Comparison of ENCODE assay signal across 24 mouse cellular contexts in the genomic region with DNA sequence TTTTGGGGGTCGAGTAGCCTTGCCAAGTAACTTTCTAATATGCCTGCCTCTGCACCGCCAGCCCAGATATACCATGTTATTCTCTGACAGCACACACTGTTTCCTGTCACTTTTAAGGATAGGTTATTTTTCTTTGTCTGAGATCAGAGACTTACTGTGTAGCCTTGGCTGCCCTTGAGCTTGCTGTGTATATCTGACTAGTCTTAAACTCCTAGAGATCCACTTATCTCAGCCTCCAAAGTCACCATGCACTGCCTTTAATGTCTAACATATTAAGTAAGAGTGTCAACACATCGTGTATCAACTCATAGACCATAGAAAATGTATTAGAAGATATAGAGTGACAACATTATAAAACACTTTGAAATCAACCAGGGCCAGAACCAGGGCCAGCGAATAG. TPM values are rescaled to one million over a fixed set of nuclear protein-coding genes. Genes with fewer than 3 reads are reported as not detected.
DNase-seq lines count a peak whose midpoint lies in the region; ATAC-seq and TF ChIP-seq lines count a peak whose summit lies in the region.
"Had no signal": no experiment of that assay in that cellular context is flagged by ENCODE, and none has a peak within 500 bp of the region (broad histone marks: within the 10 kb centered on the region; RNA-seq: fewer than 3 reads in every experiment).

No protein-coding gene starts in this region.

- H3K9ac ChIP-seq in lung, embryonic 14.5 days, result no peak overlapping the region
- H3K9ac ChIP-seq in midbrain, embryonic 11.5 days (ENCODE audit: low read length), result no peak overlapping the region
- H3K9ac ChIP-seq in midbrain, postnatal 0 days (replicated peaks; ENCODE audit: low read length, poor library complexity, severe bottlenecking), result no peak overlapping the region
- H3K9ac ChIP-seq: embryonic facial prominence, embryonic 13.5 days; forebrain, embryonic 12.5 days; heart, embryonic 15.5 days; hindbrain, embryonic 13.5 days had no signal

- 46% methylated on average over 4 of the region's 4 CpGs for WGBS in lung, embryonic 14.5 days
- 91% methylated on average over 4 of the region's 4 CpGs for WGBS in midbrain, embryonic 11.5 days
- 93% methylated on average over 4 of the region's 4 CpGs for WGBS in midbrain, postnatal 0 days

- TF ChIP-seq CTCF in lung, embryonic 14.5 days (IDR thresholded peaks at IDR 0.05; ENCODE audit: low read depth), result no peak
- TF ChIP-seq CTCF in midbrain, postnatal 0 days (IDR thresholded peaks at IDR 0.05), result no peak

- H3K36me3 ChIP-seq in lung, embryonic 14.5 days (ENCODE audit: insufficient read depth), result peaks cover 43% of the 10 kb centered on the region
- peaks cover 5% of the 10 kb centered on the region for H3K36me3 ChIP-seq in midbrain, embryonic 11.5 days (ENCODE audit: control insufficient read depth, insufficient read depth, low read length)
- H3K36me3 ChIP-seq in midbrain, postnatal 0 days (ENCODE audit: insufficient read depth, low read length), result peaks cover 29% of the 10 kb centered on the region

- ATAC-seq in lung, embryonic 14.5 days (ENCODE audit: insufficient read depth), result peak; percentile 96
- ATAC-seq in midbrain, embryonic 11.5 days (ENCODE audit: low FRiP score), result no peak
- no peak for ATAC-seq in midbrain, postnatal 0 days (ENCODE audit: low FRiP score)
- ATAC-seq in inflammation-experienced regulatory T-cells, adult 6 months, result peak; percentile 38
- ATAC-seq: forebrain, embryonic 16.5 days; hindbrain, postnatal 0 days had no signal

- no peaks in the 10 kb centered on the region for H3K27me3 ChIP-seq in lung, embryonic 14.5 days (ENCODE audit: insufficient read depth, low read length)
- H3K27me3 ChIP-seq in midbrain, embryonic 11.5 days (ENCODE audit: control insufficient read depth, insufficient read depth, low read length), result no peaks in the 10 kb centered on the region
- no peaks in the 10 kb centered on the region for H3K27me3 ChIP-seq in midbrain, postnatal 0 days (ENCODE audit: insufficient read depth, low read length)
- H3K27me3 ChIP-seq: embryonic facial prominence, embryonic 13.5 days; forebrain, embryonic 12.5 days; heart, embryonic 15.5 days; hindbrain, embryonic 13.5 days had no signal

- no peak overlapping the region for H3K4me2 ChIP-seq in lung, embryonic 14.5 days
- H3K4me2 ChIP-seq in midbrain, embryonic 11.5 days, result no peak overlapping the region
- H3K4me2 ChIP-seq in midbrain, postnatal 0 days (ENCODE audit: low read depth, low read length, poor library complexity, severe bottlenecking), result no peak overlapping the region
- H3K4me2 ChIP-seq: embryonic facial prominence, embryonic 13.5 days; forebrain, embryonic 12.5 days; heart, embryonic 11.5 days; heart, embryonic 15.5 days; hindbrain, embryonic 13.5 days had no signal

- H3K9me3 ChIP-seq in lung, embryonic 14.5 days (ENCODE audit: low read depth, low read length), result no peaks in the 10 kb centered on the region
- no peaks in the 10 kb centered on the region for H3K9me3 ChIP-seq in midbrain, embryonic 11.5 days (ENCODE audit: control insufficient read depth, low read length)
- H3K9me3 ChIP-seq in midbrain, postnatal 0 days (ENCODE audit: low read length), result no peaks in the 10 kb centered on the region
- H3K9me3 ChIP-seq: embryonic facial prominence, embryonic 13.5 days; forebrain, embryonic 12.5 days; G1E; heart, embryonic 15.5 days; hindbrain, embryonic 13.5 days had no signal

- peak; percentile 79 for DNase-seq in lung, embryonic 14.5 days
- DNase-seq in lung, postnatal 25 days (ENCODE audit: low spot score), result no peak
- DNase-seq in midbrain, embryonic 11.5 days (ENCODE audit: low spot score, missing footprints), result peak; percentile 56
- DNase-seq in midbrain, postnatal 0 days (ENCODE audit: low spot score), result no peak
- no peak for DNase-seq in kidney, postnatal 25 days
- DNase-seq in right cerebral cortex, postnatal 25 days, result no peak
- DNase-seq: adrenal gland, adult 2 months; adrenal gland, postnatal 25 days; B cell, adult 2 months; cerebellum, adult 18-20 months; cerebellum, adult 9-11 months; cerebellum, postnatal 36 days; gastrocnemius, postnatal 14 days; heart, adult 2 months; heart, postnatal 14 days had no signal

- no peak overlapping the region for H3K27ac ChIP-seq in lung, embryonic 14.5 days (ENCODE audit: low read depth)
- H3K27ac ChIP-seq in midbrain, embryonic 11.5 days (ENCODE audit: low read depth, low read length), result no peak overlapping the region
- no peak overlapping the region for H3K27ac ChIP-seq in midbrain, postnatal 0 days (ENCODE audit: low read depth, low read length)
- H3K27ac ChIP-seq: embryonic facial prominence, embryonic 13.5 days; forebrain, embryonic 12.5 days; heart, adult 2 months; heart, embryonic 15.5 days; hindbrain, embryonic 13.5 days; hindbrain, postnatal 0 days had no signal

- H3K4me1 ChIP-seq in lung, embryonic 14.5 days (ENCODE audit: insufficient read depth), result no peaks in the 10 kb centered on the region
- H3K4me1 ChIP-seq in midbrain, embryonic 11.5 days (ENCODE audit: control insufficient read depth, insufficient read depth, low read length), result no peaks in the 10 kb centered on the region
- H3K4me1 ChIP-seq in midbrain, postnatal 0 days (ENCODE audit: insufficient read depth, low read length), result no peaks in the 10 kb centered on the region
- H3K4me1 ChIP-seq: embryonic facial prominence, embryonic 13.5 days; forebrain, embryonic 12.5 days; heart, embryonic 15.5 days; hindbrain, embryonic 13.5 days had no signal

- H3K4me3 ChIP-seq in lung, embryonic 14.5 days (ENCODE audit: low read depth, low read length), result no peak overlapping the region
- H3K4me3 ChIP-seq in midbrain, embryonic 11.5 days (ENCODE audit: low read depth, low read length), result no peak overlapping the region
- H3K4me3 ChIP-seq in midbrain, postnatal 0 days (ENCODE audit: low read depth, low read length), result no peak overlapping the region
- H3K4me3 ChIP-seq: embryonic facial prominence, embryonic 13.5 days; forebrain, embryonic 12.5 days; heart, adult 2 months; heart, embryonic 15.5 days; hindbrain, embryonic 13.5 days had no signal

RNA-seq across cellular contexts. Expression of gene Zc3h12d, which starts 12.7 kb away (rescaled TPM):
- polyA plus RNA-seq in lung, embryonic 14.5 days (2014; fragmentation: Nextera tagmentation; extraction: Ambion mirVana), result 0.18 TPM in 2 replicates
- polyA plus RNA-seq in midbrain, embryonic 11.5 days (2014; fragmentation: Nextera tagmentation; extraction: Ambion mirVana), result not detected in 2 replicates
- 0.14 and 0.16 TPM in 2 replicates for total RNA-seq in midbrain, postnatal 0 days (2014; rRNA removed)
- polyA plus RNA-seq in midbrain, postnatal 0 days (2015; fragmentation: Nextera tagmentation; extraction: Ambion mirVana), result 0.20 and 0.34 TPM in 2 replicates
- polyA plus RNA-seq in inflammation-experienced regulatory T-cells, adult 6 months (2017; shearing (Covaris generic)), result 10 to 100 TPM; 36.9 to 59.8 (median 48.1) TPM
- total RNA-seq: gastrocnemius, postnatal 14 days had no signal
- polyA plus RNA-seq: forebrain, embryonic 12.5 days; G1E had no signal

RNA-seq across cellular contexts. Expression of gene Ppil4, which starts 26.9 kb away (rescaled TPM):
- polyA plus RNA-seq in lung, embryonic 14.5 days (2014; fragmentation: Nextera tagmentation; extraction: Ambion mirVana), result 39.0 and 41.3 TPM in 2 replicates
- 49.5 and 53.6 TPM in 2 replicates for polyA plus RNA-seq in midbrain, embryonic 11.5 days (2014; fragmentation: Nextera tagmentation; extraction: Ambion mirVana)
- total RNA-seq in midbrain, postnatal 0 days (2014; rRNA removed), result 30.6 and 40.5 TPM in 2 replicates
- polyA plus RNA-seq in midbrain, postnatal 0 days (2015; fragmentation: Nextera tagmentation; extraction: Ambion mirVana), result 46.0 and 50.6 TPM in 2 replicates
- 10 to 100 TPM; 73.7 to 85.7 (median 82.6) TPM for polyA plus RNA-seq in inflammation-experienced regulatory T-cells, adult 6 months (2017; shearing (Covaris generic))

RNA-seq across cellular contexts. Expression of gene Ginm1, which starts 27.0 kb away (rescaled TPM):
- polyA plus RNA-seq in lung, embryonic 14.5 days (2014; fragmentation: Nextera tagmentation; extraction: Ambion mirVana), result 75.8 and 77.7 TPM in 2 replicates
- polyA plus RNA-seq in midbrain, embryonic 11.5 days (2014; fragmentation: Nextera tagmentation; extraction: Ambion mirVana), result 51.7 and 53.7 TPM in 2 replicates
- 22.2 and 35.4 TPM in 2 replicates for total RNA-seq in midbrain, postnatal 0 days (2014; rRNA removed)
- polyA plus RNA-seq in midbrain, postnatal 0 days (2015; fragmentation: Nextera tagmentation; extraction: Ambion mirVana), result 65.4 and 67.9 TPM in 2 replicates
- polyA plus RNA-seq in inflammation-experienced regulatory T-cells, adult 6 months (2017; shearing (Covaris generic)), result 10 to 100 TPM; 64.3 to 74.6 (median 72.9) TPM

Comparison
In these comparisons a context has a peak if more than half of its experiments do, and no peak if none do; other contexts are left out.
1. DNase-seq: peak in lung, embryonic 14.5 days (single experiment) and midbrain, embryonic 11.5 days (single experiment); none in lung, postnatal 25 days (single experiment), midbrain, postnatal 0 days (single experiment), kidney, postnatal 25 days (0 of 2) and right cerebral cortex, postnatal 25 days (single experiment).
2. ATAC-seq: peak in lung, embryonic 14.5 days (single experiment) and inflammation-experienced regulatory T-cells, adult 6 months (single experiment); none in midbrain, embryonic 11.5 days (single experiment) and midbrain, postnatal 0 days (single experiment).
3. RNA of gene Zc3h12d, which starts 12.7 kb away (polyA plus RNA-seq): 36.9 to 59.8 TPM in inflammation-experienced regulatory T-cells, adult 6 months; 0.20 to 0.34 TPM in midbrain, postnatal 0 days, 0.18 TPM in lung, embryonic 14.5 days and not detected in midbrain, embryonic 11.5 days; every median in the first group is over 10 times any median in the second.